Mouse (Mus musculus) G1E-ER4 (cell line): ENCODE results near the gene Trpv2. TPM values are rescaled to one million over a fixed set of nuclear protein-coding genes. Genes with fewer than 3 reads are reported as not detected.

Source experiments
- GATA1 ChIP-seq: IDR thresholded peaks from one replicate; pipeline ENCODE4 v1.8.0; 2012; ENCODE audit warnings: low read length, inconsistent platforms
- polyA plus RNA-seq: library from polyadenylated mRNA; stranded (reverse); fragments of >175 nt; gene quantifications from 2 replicates; pipeline ENCODE4 v1.2.3, GENCODE M21; 2012

The Trpv2 gene
- 1.8 and 3.8 TPM in 2 replicates for polyA plus RNA-seq

GRCm38 (mm10) chr11:62573959-62574702 is at the start of gene Trpv2:
Gene Trpv2 (plus strand): TSS chr11:62574486.
- no peak for TF ChIP-seq GATA1

DNA sequence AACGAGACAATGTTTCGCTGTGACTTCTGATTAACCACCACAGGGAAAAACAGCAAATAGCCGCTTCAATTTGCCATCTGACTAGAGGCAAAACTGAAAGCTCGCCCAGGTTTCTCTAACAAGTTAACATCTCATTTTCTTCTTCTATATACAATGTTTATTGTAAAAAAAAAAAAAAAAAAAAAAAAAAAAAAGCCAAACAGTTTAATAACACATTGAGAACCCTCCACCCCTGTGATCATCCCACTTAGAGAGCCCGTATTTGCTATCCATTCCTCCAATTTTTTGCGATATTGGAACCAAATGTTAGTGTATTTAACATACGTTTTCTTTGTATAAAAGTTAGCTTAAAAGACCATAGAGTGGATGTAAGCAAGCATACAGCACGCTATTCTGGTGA is 37.2 kb upstream of the Trpv2 start:
- TF ChIP-seq GATA1: no peak

DNA sequence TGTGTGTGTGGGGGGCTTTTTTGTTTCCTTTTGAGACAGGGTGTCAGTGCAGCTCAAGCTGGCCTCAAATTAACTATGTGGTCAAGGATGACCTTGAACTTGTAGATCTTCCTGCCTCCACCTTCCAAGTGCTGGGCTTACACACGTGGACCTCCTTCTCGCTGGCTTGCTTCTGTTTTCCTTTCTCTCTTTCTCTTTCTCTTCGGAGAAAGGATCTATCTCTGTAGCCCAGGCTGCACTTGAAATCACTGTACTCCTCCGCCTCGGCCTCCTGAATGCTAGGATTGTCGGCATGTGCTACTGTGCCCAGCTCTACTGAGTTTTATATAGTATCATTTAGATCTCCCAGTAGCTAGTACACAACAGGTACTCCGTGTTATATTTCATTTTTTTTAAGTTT is 36.7 kb upstream of the Trpv2 start:
- TF ChIP-seq GATA1: no peak

DNA sequence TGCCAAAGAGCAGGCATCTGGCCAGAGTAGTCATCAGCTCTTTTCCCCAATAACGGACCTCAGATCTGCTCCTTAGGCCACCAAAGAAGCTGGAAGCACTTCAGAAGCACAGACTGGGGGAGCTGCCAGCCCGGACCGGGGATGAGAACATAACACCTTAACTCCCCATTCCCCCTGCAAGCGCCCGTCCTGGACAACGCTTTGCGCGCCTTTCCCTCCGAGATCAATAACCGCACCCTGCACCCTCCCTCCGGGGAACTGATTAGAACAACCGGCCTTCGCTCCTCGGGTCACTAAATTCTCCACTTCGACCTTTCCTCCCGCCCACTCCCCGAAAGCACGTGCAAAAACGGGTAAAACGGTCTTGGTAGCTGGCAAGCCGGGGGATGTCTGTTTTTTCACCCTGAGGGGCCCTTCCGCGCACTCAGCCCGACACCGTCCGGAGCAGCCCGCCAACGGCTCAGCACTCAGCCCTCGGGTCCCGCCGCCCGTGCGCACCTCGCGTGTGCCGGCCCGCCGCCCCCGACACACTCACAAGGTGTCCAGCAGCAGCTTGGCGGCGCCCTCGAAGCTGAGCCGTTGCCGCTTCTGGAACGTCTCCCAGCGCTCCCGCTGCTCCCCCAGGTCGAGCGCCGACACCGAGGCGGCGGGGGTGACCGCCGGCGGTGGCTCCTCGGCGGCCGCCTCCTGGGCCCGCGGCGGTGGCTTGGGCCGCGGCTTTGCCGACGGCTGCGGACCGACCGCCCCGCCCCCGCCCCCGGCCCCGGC is 35.8 kb upstream of the Trpv2 start:
- TF ChIP-seq GATA1: no peak

DNA sequence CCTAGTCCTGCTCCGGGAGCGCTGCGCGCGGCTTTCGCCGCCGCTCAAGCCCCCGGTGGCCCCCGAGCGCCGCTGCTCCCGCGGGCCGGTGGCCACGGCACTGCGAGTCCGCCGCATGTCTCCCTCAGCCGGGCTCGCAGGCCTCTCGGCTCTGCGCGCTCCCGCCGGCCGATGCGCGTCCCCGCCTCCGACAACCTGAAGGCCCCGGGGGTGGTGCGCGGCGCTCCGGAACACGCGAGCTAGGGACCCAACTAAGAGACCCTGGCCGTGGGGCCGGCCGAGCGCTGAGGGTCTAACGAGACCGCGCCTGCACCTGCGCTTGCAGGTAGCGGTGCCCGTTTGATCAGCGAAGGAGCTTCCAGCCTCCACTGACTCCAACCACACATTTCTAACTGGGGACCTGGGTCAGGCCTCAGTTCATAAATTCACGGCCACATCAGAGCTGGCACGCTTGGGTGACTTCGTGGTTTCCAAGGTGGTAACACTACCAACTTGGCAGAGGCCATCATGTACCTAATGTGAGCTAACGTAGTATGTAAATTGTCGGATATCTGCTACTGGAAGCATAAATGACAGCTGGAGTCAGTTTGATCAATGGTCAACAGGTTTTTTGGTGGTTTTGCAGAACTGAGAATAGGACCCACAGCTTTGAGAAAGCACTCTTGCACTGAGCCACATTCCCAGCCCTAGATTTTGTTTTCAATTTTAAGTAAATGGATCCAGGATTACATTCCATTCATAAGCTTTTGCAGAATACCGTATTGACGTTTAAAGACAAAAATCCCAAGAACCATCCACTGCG is 35.0 kb upstream of the Trpv2 start, which contains the start of gene Cenpv:
Gene Cenpv, minus strand, starts transcription at position 173 of the 802 bp plus-strand sequence.
- TF ChIP-seq GATA1: no peak

DNA sequence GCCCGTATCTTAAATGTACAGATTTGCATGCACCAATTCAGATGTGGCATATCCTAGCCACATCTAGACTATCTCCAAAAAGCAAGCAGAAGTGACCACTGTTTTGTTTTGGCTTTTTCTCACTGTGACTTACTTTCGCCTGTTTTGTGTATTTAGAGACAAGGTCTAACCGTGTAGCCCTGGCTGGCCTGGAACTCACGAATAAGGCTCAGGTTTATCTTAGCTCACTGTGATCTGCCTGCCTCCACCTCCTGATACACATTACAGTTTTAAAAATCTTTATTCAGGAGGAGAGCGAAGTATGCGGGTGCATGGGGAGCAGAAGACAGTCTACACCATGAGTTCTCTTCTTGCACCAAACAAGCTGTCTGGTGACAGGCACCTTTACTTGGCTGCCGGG is 34.1 kb upstream of the Trpv2 start:
- no peak for TF ChIP-seq GATA1

GRCm38 (mm10) chr11:62540969-62541368 is 33.3 kb upstream of the Trpv2 start:
- TF ChIP-seq GATA1: no peak

- TF ChIP-seq GATA1: no peak
Measured at GRCm38 (mm10) chr11:62541581-62541980, 32.7 kb upstream of the Trpv2 start.

- TF ChIP-seq GATA1: no peak
Measured at GRCm38 (mm10) chr11:62543991-62544390, 30.3 kb upstream of the Trpv2 start.

- no peak for TF ChIP-seq GATA1
Measured at GRCm38 (mm10) chr11:62549782-62550181, 24.5 kb upstream of the Trpv2 start.

GRCm38 (mm10) chr11:62550227-62550685 is 24.0 kb upstream of the Trpv2 start:
- TF ChIP-seq GATA1: no peak

DNA sequence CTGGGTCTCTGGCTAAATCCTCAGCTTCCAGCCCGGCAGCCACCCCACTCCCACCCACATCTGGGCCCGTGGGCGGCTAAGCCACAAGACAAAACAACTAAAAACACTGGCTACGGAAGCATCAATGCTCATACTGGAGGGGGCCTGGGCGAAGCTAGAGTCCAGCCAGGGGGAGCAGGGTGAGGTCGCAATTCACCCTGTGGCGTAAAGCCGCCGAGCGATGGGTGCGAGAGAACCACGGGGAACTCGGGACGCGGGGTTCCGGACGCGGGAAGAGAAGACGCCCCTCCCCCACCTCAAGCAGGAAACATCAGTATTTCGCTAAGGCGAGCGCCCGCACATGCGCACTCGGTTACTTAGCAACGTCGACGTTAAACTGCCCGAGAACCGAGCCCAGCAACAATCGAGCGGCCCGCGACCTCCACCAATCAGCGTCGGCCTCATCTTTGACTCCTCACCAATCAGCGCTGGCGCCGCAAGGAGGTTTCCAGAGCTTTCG is 23.5 kb upstream of the Trpv2 start, which contains the start of gene Ubb:
Gene Ubb, plus strand, starts transcription at position 445 of the 499 bp plus-strand sequence.
- no peak for TF ChIP-seq GATA1

- no peak for TF ChIP-seq GATA1
Measured at GRCm38 (mm10) chr11:62551226-62552119, 22.8 kb upstream of the Trpv2 start.

DNA sequence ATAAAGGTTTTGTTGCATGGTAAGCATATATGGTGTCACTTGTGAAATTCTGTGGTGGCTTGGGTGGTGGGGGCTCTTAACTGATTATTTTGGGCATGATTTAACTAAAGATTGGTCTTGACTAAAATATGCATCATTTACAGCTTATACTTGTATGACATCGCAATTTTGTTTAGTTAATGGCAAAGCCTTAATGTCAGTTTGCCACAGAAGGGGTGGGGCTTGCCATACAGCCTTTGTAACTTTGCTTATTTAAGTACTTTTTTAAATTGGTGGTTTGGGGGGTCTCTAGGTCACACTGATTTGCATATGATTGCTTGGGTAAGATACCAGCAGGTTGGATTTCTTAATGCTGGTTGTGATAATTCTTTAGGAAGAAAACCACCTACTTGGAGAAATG is 21.1 kb upstream of the Trpv2 start:
- no peak for TF ChIP-seq GATA1
